Mouse (Mus musculus): ENCODE data around the gene Fscn2.
"Not testable (repeated sequence)": the region's sequence is repeated elsewhere in the genome, so short reads cannot be mapped to it uniquely, and the experiment has no call there.

Gene Fscn2

DNA sequence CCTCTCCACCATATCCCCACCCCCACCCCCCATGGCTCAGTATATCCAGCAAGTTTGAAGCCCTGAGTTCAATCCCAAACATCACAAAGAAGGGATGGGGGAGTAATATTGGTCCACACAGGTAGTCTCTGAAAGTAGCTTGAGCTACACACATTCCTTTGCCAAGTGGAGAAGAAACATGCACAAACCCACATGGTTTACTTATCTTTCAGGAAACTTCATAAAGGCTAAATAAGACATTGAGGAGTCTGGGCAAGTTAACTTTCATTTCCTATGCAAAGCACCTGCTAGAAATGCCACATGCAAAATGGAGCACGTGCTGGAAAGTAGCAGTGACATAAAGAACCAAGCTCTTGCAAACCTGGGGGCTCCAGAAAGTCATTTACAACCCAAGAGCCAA lies 45.1 kb downstream of the Fscn2 start:
- DNase-seq = no peak

DNA sequence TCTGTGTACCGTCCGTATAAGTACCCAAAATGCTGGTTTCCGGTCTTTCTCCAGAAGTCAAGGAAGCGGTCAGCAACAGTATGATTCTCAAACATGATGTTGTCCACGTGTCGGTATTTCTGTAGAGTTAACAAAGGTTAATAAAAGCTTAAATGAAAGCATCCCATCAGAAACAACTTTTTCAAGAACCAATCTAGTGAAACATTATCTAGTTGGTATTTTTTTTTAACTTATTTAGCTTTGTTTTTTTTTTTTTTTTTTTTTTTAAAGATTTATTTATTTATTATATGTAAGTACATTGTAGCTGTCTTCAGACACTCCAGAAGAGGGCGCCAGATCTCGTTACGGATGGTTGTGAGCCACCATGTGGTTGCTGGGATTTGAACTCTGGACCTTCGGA lies 52.3 kb downstream of the Fscn2 start:
- DNase-seq = not testable (repeated sequence)

Measured in embryo, embryonic 11 days (tissue).